Mouse (Mus musculus) monocyte, adult 2 months (primary cell): Measurements from ENCODE around the gene Tbck.

ENCODE experiments used
- DNase-seq, 2 experiments: peaks; one replicate each; pipeline ENCODE4 v3.0.0; 2022; ENCODE audit warnings: low spot score in 2 of 2, low read depth in 1 of 2

Tbck gene

DNA sequence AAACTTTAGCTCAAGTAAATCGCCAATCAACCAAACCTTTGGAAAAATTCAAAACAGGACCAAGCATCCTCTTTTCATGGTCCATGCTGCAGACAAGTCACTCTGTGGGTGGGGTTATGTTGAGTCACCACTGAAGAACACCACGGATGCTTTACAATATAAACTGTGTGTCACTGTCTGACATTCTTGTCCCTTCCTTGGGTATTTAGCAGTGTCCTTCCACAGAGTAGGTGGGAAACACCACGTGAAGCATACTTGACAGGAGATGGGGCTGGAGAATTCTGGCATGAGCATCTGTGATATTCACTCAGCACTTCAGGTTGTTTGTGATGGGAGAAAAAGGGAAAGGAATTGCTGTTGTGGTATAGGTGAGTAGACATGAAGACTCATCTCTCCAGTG lies 183.0 kb downstream of the Tbck start:
- no peak for DNase-seq

GRCm38 (mm10) chr3:132868838-132869237 lies 184.9 kb downstream of the Tbck start:
- DNase-seq = no peak

DNA sequence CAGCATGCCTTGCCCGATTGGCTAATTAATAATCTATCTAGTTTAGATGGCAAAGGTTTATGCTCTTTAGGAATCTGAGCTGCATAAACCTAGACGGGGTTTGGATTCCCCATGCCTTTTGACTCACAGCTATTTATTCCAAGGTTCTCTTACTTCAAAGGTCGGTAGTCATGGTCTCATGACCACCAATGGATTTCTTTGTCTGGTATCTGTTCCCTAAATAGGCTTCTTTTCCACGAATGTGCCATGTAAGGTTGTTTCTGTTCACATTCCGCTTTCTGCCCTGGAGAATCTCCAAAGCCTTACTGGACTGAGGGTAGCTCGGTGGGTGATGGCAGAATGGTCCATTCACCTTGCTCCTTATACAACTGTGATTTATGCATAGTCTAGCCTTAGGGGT lies 186.1 kb downstream of the Tbck start:
- no peak for DNase-seq

DNA sequence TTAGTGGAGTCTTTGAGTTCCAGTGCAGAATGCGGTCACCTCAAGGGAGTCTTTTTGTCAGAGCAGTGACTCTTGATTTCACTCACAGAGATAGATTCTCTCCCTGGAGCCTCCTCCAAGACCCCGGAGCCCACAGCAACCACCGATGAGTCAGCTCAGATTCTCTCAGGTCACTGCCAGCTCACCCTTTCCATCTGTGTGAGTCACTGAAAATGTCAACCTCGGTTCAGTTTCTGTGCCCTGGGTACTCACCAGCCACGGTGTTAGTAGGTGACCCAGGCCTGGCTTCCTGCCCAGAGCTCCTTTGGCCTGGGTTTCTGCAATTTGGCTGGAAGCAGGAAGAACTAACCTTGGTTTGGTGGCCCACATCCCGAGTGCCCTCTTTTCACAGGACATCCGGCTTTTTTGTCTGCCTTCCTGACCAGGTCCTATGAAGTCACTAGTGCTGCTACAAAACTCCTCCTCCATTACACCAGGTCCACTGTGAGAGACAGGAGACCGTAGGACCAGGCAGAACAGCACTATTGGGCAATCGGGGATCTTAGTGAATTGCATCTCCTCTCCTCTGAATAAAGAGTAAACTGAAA lies 187.5 kb downstream of the Tbck start:
- no peak for DNase-seq

GRCm38 (mm10) chr3:132873251-132873650 lies 189.3 kb downstream of the Tbck start:
- no peak for DNase-seq

DNA sequence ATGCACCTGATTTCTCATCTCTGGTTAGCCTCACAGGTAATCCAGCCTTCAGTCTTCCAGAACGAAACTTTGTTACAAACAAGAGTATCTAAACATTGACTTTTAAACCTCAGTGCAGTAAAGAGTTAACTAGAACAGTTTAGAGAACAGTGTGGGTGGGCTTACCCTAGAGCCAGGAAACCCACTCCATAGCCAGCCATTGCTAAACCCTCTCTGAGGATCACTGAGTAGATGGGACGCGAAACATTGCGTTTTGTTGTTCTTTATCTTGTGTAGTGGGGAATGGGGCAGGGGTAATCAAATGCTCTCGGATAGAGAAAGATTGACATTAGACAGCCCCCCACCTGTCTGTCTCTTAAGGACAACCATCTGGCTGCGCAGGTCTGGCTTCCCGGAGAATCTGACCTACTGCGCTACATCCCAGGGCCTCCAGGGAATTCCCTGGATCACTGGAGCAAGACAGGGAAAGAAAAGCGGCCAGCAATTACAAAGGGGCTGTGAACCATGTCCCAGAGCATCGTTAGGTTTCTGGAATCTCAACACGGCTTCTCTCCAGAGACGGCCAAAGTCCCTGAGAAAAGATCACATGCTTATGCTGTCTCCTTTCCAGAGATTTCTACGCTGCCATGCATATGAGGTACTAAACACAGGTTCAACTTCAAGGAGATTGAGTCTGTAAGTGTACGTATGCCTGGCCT lies 192.2 kb downstream of the Tbck start:
- no peak for DNase-seq

- no peak for DNase-seq
Measured at GRCm38 (mm10) chr3:132876933-132877676, 193.2 kb downstream of the Tbck start.

- no peak for DNase-seq
Measured at GRCm38 (mm10) chr3:132880361-132880760, 196.4 kb downstream of the Tbck start.

DNA sequence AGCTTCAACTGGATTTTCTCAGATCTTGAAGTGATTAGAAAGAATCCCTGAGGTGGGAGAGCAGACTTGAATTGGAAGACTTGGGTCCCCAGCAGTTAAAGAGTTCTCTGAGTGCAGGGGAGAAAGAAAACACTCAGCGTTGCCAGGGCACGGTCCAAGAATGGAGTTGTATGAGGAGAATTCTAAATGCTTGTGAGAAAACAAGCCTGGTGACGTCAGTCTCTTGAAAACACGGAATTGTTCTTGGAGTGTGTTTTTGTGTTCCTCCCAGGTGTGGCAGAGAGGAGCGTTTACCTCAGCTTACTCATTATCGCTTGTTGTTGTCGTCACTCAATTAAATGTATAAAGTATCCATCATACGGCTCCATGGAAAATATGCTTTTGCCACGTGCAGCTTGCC lies 196.9 kb downstream of the Tbck start:
- no peak for DNase-seq

DNA sequence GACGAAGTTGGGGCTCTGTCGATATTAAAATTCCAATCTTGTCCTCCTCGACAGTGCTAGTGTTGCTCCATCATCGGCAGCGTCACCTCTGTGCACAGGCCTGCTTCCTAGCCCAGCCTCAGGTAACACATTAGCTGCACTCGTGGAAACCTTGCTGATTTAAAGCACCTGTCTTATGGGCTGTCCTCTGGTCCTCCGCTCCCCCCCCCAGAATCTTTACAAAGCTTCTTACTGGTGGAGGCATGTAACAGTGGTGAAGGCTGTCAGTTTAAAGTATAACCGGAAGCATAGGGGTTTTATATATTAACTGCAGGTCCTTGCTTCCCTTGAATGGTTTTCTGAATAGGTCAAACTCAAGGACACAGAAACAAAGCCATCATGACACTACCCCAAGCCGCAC lies 199.3 kb downstream of the Tbck start:
- no peak for DNase-seq

DNA sequence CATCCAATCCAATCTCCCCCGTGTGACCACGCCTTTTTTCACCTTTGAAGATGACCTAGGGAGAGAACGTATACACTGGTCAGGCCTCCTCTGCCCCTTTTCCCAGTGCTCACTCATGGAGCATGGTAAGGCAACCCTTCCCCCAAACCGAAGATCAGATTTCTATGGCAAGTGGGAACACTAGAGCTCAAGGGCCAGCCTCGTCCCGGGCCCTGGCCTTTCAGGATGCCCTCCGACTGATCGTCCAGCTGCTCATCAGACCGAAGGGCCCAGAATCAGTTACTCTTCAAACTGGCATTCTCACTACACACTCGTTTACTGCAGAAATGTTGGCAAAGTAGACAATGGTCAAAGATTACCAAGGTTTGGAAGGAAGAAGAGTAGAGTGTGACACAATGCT lies 200.5 kb downstream of the Tbck start:
- DNase-seq = no peak

GRCm38 (mm10) chr3:132886419-132887050 lies 202.6 kb downstream of the Tbck start:
- no peak for DNase-seq

GRCm38 (mm10) chr3:132887074-132887848 lies 203.3 kb downstream of the Tbck start:
- no peak for DNase-seq
